Mouse (Mus musculus): ENCODE measurements at regions not wholly inside any gene's neighbourhood (a gene's known extent, or its start where the extent isn't known, plus 50 kb on each side); places are given as distances from the start of the nearest gene placed in this dataset.

DNA sequence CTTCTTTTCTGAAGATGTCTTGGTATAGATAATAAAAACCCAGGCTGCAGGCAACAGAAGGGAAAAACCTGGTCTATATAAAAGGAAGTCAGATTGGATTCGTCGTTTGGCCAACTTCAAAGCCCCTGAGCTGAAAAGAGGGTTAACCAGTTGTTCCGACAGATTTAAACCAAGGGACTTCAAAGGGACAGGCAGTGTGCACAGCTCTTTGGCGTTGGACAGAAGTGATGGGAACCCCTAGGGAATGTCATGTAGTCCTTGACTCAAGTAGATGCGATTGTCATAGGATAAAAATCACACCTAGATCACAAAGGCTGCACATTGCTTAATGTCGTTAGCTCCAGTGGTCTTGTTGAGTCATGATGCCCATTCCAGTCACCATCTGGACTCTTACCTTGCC is 865.8 kb upstream of the Car8 start:
- ATAC-seq (replicated peaks; ENCODE audit: low FRiP score): no peak
- no peaks in the 10 kb centered on the region for H3K4me1 ChIP-seq

GRCm38 (mm10) chr4:9103958-9104357 is 865.1 kb upstream of the Car8 start:
- H3K9ac ChIP-seq: no peak overlapping the region
- 0 out of 2 replicates have a peak, but pooled peaks cover 2% of the 10 kb centered on the region for H3K9me3 ChIP-seq (replicated peaks)
- H3K4me3 ChIP-seq (replicated peaks): no peak overlapping the region
- no peak overlapping the region for H3K27ac ChIP-seq
- H3K27me3 ChIP-seq: no peaks in the 10 kb centered on the region
- no peaks in the 10 kb centered on the region for H3K36me3 ChIP-seq
- H3K4me1 ChIP-seq: no peaks in the 10 kb centered on the region
- H3K4me2 ChIP-seq: no peak overlapping the region
- ATAC-seq (replicated peaks; ENCODE audit: low FRiP score): no peak
- 44% methylated on average over 8 of the region's 8 CpGs for WGBS

More for the DNA sequence above, 865.8 kb upstream of the Car8 start:
- H3K27me3 ChIP-seq: no peaks in the 10 kb centered on the region
- no peaks in the 10 kb centered on the region for H3K36me3 ChIP-seq
- no peak overlapping the region for H3K27ac ChIP-seq
- WGBS: 38% methylated on average over 6 of the region's 6 CpGs
- no peak overlapping the region for H3K4me3 ChIP-seq (replicated peaks)
- H3K9ac ChIP-seq: no peak overlapping the region
- H3K9me3 ChIP-seq (replicated peaks): 0 out of 2 replicates have a peak, but pooled peaks cover 2% of the 10 kb centered on the region
- H3K4me2 ChIP-seq: no peak overlapping the region

DNA sequence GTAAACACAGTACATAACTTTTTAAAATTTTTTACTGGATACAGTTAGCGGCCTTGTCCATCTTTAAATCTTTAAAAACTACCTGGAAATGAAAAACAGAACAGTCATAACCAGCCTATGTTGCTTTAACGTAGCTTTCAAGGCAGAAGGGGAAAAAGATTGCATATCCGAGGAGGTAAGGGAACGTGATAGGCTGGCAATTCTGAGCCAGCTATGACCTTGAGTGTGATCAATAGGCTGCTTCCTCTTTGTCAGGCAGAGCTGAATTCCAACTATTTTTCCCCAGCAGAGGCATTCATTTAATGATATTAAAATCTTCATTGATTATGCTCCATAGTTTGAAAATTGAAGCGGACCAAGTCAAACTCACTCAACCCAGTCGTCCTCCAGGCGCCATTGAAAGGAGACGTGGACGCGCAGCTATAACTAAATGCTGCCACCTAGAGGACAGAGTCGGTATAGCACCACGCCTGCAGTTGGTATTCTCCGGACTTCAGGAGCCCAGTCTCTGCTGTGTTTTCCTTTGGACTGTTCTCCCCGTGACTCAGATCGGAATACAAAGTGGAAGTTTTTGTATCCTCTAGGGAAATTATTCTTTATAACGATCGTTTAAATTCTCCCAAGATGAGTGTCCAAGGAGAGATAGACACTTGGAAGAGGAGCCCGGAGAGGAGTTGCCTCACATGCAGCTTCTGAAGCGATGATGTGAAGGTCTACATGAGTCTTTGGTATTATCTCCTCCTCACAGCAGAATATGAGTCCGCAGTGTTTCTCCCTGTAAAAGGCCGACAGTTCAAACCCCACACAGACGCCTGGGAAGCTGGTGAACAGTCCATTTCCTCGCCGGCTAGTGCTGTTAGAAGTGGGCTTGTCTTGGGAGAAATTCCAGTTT is 858.2 kb upstream of the Car8 start:
- Histone ChIP-seq H3K9me3 (replicated peaks) (no peaks in the 10 kb centered on the region), H3K36me3 (no peaks in the 10 kb centered on the region), H3K4me3 (replicated peaks) (0 out of 2 replicates have a peak overlapping the region, but pooled peaks have one; percentile 17), H3K9ac (no peak overlapping the region), H3K27ac (no peak overlapping the region), H3K4me1 (peaks cover 18% of the 10 kb centered on the region), H3K27me3 (peaks cover 7% of the 10 kb centered on the region; the same call in 1 of the 2 replicates), H3K4me2 (peak overlapping the region; percentile 46)
- ATAC-seq (replicated peaks; ENCODE audit: low FRiP score): peak; percentile 61; the same call in 1 of the 2 replicates
- 27% methylated on average over 24 of the region's 24 CpGs for WGBS

GRCm38 (mm10) chr4:9096274-9096673 is 857.4 kb upstream of the Car8 start:
- no peak overlapping the region for H3K4me3 ChIP-seq (replicated peaks)
- peaks cover 7% of the 10 kb centered on the region; the same call in 1 of the 2 replicates for H3K27me3 ChIP-seq
- no peaks in the 10 kb centered on the region for H3K9me3 ChIP-seq (replicated peaks)
- peaks cover 18% of the 10 kb centered on the region for H3K4me1 ChIP-seq
- no peak overlapping the region for H3K4me2 ChIP-seq
- no peak overlapping the region for H3K27ac ChIP-seq
- WGBS: 72% methylated on average over 2 of the region's 2 CpGs
- no peak overlapping the region for H3K9ac ChIP-seq
- no peaks in the 10 kb centered on the region for H3K36me3 ChIP-seq
- no peak; the same call in 1 of the 2 replicates for ATAC-seq (replicated peaks; ENCODE audit: low FRiP score)

- Histone ChIP-seq H3K4me1 (peaks cover 18% of the 10 kb centered on the region), H3K9me3 (replicated peaks) (no peaks in the 10 kb centered on the region), H3K9ac (no peak overlapping the region), H3K27me3 (peaks cover 7% of the 10 kb centered on the region; the same call in 1 of the 2 replicates), H3K36me3 (no peaks in the 10 kb centered on the region), H3K4me2 (no peak overlapping the region), H3K4me3 (replicated peaks) (no peak overlapping the region), H3K27ac (no peak overlapping the region)
- ATAC-seq (replicated peaks; ENCODE audit: low FRiP score): 0 out of 2 replicates have a peak, but pooled peaks have one; percentile 40
- WGBS: 36% methylated on average over 7 of the region's 7 CpGs
Measured at GRCm38 (mm10) chr4:9095646-9096045, 856.8 kb upstream of the Car8 start.

GRCm38 (mm10) chr4:9094522-9094921 is 855.7 kb upstream of the Car8 start:
- peak overlapping the region; percentile 30 for H3K4me2 ChIP-seq
- ATAC-seq (replicated peaks; ENCODE audit: low FRiP score): peak; percentile 80
- H3K9ac ChIP-seq: no peak overlapping the region
- H3K27ac ChIP-seq: peak overlapping the region; percentile 11
- no peaks in the 10 kb centered on the region for H3K36me3 ChIP-seq
- H3K9me3 ChIP-seq (replicated peaks): no peaks in the 10 kb centered on the region
- H3K4me3 ChIP-seq (replicated peaks): no peak overlapping the region
- peaks cover 18% of the 10 kb centered on the region for H3K4me1 ChIP-seq
- WGBS: 4% methylated on average over 10 of the region's 10 CpGs
- H3K27me3 ChIP-seq: peaks cover 7% of the 10 kb centered on the region; the same call in 1 of the 2 replicates

- Histone ChIP-seq H3K9me3 (replicated peaks) (no peaks in the 10 kb centered on the region), H3K27me3 (peaks cover 7% of the 10 kb centered on the region; the same call in 1 of the 2 replicates), H3K4me3 (replicated peaks) (no peak overlapping the region), H3K9ac (no peak overlapping the region), H3K27ac (no peak overlapping the region), H3K36me3 (no peaks in the 10 kb centered on the region), H3K4me1 (peaks cover 18% of the 10 kb centered on the region), H3K4me2 (peak overlapping the region; percentile 30; the same call in 1 of the 2 replicates)
- 51% methylated on average over 6 of the region's 6 CpGs for WGBS
- ATAC-seq (replicated peaks; ENCODE audit: low FRiP score): no peak
Measured at GRCm38 (mm10) chr4:9094076-9094475, 855.2 kb upstream of the Car8 start.

DNA sequence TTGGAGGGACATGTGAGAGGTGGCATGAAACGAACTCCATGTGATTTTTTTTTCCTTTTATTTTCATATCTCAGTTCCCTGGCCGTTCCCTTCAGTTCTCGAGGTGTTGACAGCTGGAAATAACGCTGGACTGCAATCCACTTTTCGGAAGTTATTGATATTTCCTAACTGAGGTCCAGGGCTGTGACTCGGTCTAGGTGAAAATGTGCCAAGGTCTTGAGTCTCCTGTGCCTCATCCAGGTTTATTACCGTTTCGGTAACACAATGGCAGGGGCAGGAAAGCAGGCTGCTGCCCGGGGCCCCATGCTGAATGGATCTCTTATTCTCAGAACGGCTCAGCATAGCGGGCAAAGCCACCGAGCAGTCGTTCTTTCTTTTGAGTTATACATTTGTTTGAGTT is 844.7 kb upstream of the Car8 start:
- WGBS: 78% methylated on average over 13 of the region's 13 CpGs
- Histone ChIP-seq H3K27ac (no peak overlapping the region), H3K36me3 (no peaks in the 10 kb centered on the region), H3K4me3 (replicated peaks) (no peak overlapping the region), H3K27me3 (no peaks in the 10 kb centered on the region), H3K9ac (no peak overlapping the region), H3K4me2 (no peak overlapping the region), H3K4me1 (peaks cover 23% of the 10 kb centered on the region), H3K9me3 (replicated peaks) (no peaks in the 10 kb centered on the region)
- no peak for ATAC-seq (replicated peaks; ENCODE audit: low FRiP score)

DNA sequence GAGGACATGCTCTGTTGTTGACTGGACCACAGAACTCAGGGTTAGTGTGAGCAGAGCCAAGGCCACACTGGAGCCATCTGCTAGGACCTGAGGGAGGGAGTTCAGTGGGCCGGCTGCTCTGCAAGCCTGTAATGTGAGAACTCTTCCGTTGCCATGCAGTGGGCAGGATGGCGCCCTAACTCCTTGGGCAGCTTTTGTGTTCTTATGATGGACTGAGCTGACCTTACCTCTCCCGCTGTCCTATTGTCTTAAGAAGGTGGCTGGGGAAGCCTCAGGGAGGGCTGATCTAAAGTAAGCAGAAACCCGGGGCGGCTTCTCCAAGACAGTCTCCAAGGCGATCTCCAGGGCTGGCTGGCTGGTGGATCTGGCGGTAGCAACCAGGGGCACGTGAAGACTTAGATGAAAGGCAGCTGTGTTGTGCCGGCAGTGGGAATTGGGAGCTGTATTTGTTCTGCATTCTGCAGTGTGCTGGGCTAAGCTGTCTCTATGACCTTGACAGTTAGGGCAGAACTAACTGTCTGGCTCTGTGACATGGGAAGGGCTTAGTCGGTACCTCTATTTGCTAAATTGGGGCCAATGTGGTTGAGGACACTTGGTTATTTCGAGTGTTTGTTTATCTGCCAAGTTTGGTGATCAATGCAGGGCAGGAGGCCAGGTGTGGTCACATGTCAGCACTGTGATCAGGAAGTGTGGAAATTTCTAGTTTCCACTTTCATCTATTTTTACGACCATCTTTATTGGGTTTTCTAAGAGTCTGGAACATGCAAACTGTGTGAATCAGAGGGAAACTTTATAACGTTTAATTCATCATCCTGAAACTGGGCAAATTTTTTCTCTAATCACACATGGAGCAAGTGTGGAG is 843.1 kb upstream of the Car8 start:
- H3K4me2 ChIP-seq: peak overlapping the region; percentile 26; the same call in 1 of the 2 replicates
- 25% methylated on average over 14 of the region's 14 CpGs for WGBS
- no peak overlapping the region for H3K9ac ChIP-seq
- H3K27me3 ChIP-seq: no peaks in the 10 kb centered on the region
- no peak overlapping the region for H3K27ac ChIP-seq
- H3K36me3 ChIP-seq: no peaks in the 10 kb centered on the region
- H3K4me1 ChIP-seq: peaks cover 23% of the 10 kb centered on the region
- peak; percentile 67 for ATAC-seq (replicated peaks; ENCODE audit: low FRiP score)
- no peaks in the 10 kb centered on the region for H3K9me3 ChIP-seq (replicated peaks)
- H3K4me3 ChIP-seq (replicated peaks): no peak overlapping the region

- Histone ChIP-seq H3K9me3 (replicated peaks) (no peaks in the 10 kb centered on the region), H3K27ac (no peak overlapping the region), H3K27me3 (no peaks in the 10 kb centered on the region), H3K36me3 (no peaks in the 10 kb centered on the region), H3K9ac (no peak overlapping the region), H3K4me1 (peaks cover 23% of the 10 kb centered on the region), H3K4me3 (replicated peaks) (no peak overlapping the region), H3K4me2 (no peak overlapping the region)
- ATAC-seq (replicated peaks; ENCODE audit: low FRiP score): no peak
- WGBS: 75% methylated on average over 15 of the region's 15 CpGs
Measured at GRCm38 (mm10) chr4:9080821-9081493, 842.1 kb upstream of the Car8 start.

- Histone ChIP-seq H3K4me1 (peaks cover 23% of the 10 kb centered on the region), H3K4me2 (no peak overlapping the region), H3K9me3 (replicated peaks) (no peaks in the 10 kb centered on the region), H3K9ac (no peak overlapping the region), H3K27ac (peak overlapping the region; percentile 18; the same call in 1 of the 2 replicates), H3K36me3 (no peaks in the 10 kb centered on the region), H3K4me3 (replicated peaks) (no peak overlapping the region), H3K27me3 (no peaks in the 10 kb centered on the region)
- 20% methylated on average over 4 of the region's 4 CpGs for WGBS
- ATAC-seq (replicated peaks; ENCODE audit: low FRiP score): peak; percentile 84
Measured at GRCm38 (mm10) chr4:9079828-9080245, 841.0 kb upstream of the Car8 start.

Measured in kidney, embryonic 15.5 days (tissue).